Mouse (Mus musculus) left cerebral cortex, postnatal 4 days (tissue): ENCODE measurements at regions not wholly inside any gene's neighbourhood (a gene's known extent, or its start where the extent isn't known, plus 50 kb on each side); places are given as distances from the start of the nearest gene placed in this dataset.
A peak's percentile ranks its signal among the peaks of the same experiment; 100 is the strongest.

Source experiments
- DNase-seq: peaks from one replicate; pipeline ENCODE4 v3.0.0-alpha.2; 2022
- intact Hi-C: fragments of 180-260 bp; cut with DNase I; formaldehyde crosslinking; loops from one replicate; pipeline ENCODE4 v1.15.1; 2025

DNA sequence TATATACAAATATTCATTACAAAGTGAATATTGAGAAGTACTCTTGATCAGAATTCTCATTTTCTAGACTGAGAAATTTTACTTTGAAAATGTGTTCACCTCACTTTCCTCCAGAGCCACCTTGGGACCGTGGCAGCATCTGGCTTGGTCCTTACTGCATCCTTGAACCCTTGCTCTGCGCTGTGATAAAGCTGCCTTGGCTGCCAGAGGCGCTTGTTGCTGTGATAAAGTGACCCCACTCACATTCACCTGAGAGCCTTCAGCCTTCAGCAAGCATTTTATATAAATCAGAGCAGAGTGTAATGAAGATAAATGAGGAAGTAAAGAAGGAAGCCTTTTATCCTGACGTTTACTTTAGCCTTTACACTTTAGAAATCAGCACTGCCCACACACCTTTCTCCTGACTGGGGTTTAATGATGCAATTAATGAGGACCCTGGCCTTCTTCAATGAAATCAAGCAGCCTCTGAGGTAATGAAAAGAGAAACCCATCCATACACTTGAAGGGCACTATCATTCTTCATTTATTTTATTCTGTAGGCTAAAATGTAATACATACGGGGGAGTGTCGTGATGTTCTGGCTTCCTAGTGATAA lies 532.8 kb downstream of the Rfpl4b start:
- intact Hi-C loops: no loop called here

DNA sequence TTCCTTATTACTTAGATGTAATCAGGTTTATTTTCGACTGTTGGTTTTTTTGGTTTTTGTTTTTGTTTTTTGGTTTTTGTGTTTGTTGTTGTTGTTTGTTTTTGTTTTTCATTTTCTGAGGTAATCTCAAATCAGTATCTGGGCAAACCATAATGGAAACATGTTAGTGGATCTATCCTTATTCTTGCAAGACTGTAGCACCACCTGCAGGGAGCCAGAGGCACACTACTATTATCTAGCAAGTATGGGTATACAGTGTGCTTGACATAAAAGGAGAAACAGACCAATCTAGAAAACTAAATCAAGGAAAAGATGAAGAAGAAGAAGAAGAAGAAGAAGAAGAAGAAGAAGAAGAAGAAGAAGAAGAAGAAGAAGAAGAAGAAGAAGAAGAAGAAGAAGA lies 552.4 kb downstream of the Rfpl4b start:
- intact Hi-C loops: no loop called here
- peak; percentile 10 for DNase-seq

More for the DNA sequence above, 532.8 kb downstream of the Rfpl4b start:
- no peak for DNase-seq

DNA sequence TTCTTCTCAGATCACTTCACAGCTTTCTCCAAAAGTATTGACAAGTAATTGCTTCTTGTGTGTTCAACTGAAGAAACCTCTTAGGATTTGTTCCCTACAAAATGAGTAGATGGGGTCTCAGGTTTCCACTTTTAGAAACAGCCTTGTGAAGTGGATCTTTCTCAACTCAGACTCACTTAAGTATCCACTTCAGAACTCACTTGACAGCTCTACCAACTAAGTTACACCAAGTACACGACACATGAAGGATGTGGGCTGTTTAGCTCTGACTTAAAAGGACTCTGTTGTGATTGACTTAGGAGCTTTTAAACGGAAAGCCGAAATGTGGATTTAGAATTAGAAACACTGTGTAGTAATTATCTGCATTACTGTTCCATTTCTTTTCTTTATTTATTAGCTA lies 556.0 kb downstream of the Rfpl4b start:
- intact Hi-C loops: no loop called here
- no peak for DNase-seq

DNA sequence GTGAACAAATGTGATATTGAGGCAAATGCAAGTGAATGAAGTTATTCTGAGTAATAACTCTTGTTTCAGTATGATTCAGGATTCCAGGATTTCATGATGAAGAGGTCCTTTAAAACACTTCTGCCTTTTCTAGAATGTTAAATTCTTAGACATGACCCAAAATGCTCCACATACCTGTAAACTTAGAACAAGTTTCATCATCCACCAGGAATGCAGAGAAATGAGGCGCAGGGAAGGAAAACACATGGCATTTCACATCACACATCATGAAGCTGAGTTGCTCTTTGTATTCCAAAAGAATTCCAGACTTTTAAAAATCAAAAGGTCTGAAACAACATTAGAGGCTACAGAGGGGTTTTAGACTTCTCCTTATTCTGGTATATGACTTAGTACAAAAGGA lies 574.8 kb downstream of the Rfpl4b start:
- intact Hi-C loops: no loop called here
- no peak for DNase-seq
